Mouse (Mus musculus): ENCODE measurements around the gene Nkx1-1.

Nkx1-1 gene

DNA sequence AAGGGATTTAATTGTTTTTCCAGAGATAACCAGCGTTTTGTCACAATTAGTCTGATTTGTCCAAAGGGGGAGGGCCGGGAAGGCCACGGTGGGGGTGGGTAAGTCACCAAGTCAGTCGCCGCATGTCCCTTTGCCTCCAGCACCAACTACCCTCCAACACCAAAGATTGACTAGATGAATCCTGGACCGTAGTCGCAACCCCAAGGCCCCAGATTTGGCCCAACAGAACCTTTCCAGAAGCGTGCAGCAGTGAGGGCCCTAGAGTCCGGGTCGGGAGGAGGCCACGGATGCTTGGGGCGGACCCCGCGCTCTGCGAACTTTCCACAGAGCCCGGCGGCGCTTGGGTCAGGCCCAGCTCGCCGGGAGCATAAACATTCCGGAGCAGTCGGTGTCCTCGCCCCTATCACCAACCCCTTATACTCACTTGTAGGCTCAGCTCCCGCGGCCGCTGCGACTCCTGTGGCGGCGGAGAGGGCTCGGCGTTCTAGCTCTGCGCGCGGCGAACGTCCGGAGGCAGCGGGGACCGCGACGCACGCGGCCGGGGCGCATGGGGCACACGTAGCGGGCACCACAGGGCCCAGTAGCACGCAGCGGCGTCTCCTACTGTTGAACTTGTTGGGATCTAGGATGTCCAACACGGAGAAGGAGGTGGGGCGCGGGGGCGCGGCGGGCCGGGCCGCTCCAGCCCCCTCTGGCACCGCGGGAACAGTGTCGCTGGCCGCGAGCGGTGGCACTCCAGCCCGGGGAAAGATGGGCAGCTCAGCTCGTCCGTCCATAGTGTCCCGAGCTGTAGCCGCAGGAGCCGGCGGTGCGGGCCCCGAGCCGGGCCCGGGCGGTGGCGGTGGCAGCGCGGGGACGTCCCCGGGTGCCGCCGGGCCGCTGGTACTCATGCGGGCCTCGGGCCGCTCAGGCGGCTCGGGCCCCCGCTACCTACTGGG lies at the start of gene Nkx1-1:
Nkx1-1 (minus strand) TSS at position 776 of the 938 bp plus-strand sequence.
- no peak for DNase-seq (ENCODE audit: low read depth in 1 of 2, low spot score in 2 of 2)

- no peak for DNase-seq (ENCODE audit: low read depth in 1 of 2, low spot score in 2 of 2)
Measured at GRCm38 (mm10) chr5:33481318-33481685, 47.5 kb upstream of the Nkx1-1 start.

DNA sequence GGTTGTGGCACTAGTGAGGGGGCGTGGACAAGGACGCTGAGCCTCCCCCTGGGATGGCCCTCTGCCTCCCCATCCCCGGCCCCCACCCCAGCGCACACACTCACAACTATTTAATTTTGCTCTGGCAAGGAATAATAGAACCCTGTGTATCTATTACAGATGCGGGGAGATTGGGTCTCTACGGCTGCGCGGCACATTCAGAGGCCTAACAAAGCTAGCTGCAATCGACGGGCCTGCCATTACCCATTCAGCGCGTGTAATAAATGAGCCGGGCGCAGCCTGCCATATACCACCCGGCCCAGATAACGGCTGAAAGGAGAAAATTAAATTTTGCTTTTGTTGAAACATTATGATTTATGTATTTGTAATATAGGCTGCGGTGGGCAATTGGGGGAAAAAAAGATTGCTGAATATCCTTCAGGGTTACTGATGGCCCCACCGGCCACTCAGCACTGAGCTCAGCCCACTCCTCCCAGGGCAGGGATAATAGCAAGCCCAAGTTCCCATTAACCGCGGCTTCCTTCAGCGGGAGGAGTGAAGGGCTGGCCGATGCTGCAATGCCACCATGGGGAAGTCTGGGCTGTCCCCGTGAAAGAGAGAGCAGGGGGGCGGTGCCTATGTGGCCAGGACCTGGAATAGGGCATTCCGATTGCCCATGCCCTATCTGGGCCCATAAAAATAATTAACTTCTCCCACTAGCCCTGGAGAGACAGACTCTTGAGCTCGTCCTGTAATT lies 47.0 kb upstream of the Nkx1-1 start:
- no peak for DNase-seq (ENCODE audit: low read depth in 1 of 2, low spot score in 2 of 2)

GRCm38 (mm10) chr5:33465464-33465863 lies 31.7 kb upstream of the Nkx1-1 start:
- DNase-seq (ENCODE audit: low read depth in 1 of 2, low spot score in 2 of 2) = no peak

DNA sequence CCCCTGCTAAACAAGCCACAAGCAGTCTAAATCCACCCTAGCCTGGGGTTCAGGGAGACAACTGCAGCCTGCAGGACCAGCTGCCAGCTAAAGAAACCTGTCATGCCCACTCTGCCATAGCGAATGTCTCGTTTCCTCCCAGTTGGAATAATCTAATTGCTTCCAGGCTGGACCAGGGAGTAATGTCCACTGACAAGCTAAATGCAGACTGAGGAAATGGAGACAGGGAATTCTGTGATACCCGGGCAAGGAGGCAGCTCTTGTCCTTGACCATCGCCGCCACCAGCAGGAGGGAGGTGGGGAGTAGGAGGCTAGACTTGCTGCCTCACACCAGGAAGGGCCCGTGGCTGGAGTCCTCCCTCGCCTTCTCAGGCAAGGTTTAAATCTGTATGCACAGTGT lies 30.6 kb upstream of the Nkx1-1 start:
- no peak for DNase-seq (ENCODE audit: low read depth in 1 of 2, low spot score in 2 of 2)

DNA sequence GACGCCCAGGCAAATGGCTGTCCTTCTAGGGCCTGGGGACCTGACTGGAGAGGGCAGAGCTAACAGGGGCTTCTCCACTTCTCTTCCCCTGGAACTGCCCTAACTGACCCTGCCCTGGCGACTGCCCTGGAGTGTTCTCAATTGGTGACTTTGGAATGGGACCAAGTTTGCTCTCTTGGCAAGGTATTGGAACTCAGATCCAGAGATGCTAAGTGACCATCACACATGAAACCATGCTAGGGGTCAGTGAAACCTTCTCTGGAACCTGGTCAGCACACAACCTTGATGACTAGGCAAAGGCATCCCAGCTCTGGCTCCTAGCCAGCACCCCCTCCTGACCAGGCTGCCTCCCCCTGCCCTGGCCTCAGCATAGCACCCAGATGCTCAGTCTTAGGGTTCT lies 25.3 kb upstream of the Nkx1-1 start:
- no peak for DNase-seq (ENCODE audit: low read depth in 1 of 2, low spot score in 2 of 2)

DNA sequence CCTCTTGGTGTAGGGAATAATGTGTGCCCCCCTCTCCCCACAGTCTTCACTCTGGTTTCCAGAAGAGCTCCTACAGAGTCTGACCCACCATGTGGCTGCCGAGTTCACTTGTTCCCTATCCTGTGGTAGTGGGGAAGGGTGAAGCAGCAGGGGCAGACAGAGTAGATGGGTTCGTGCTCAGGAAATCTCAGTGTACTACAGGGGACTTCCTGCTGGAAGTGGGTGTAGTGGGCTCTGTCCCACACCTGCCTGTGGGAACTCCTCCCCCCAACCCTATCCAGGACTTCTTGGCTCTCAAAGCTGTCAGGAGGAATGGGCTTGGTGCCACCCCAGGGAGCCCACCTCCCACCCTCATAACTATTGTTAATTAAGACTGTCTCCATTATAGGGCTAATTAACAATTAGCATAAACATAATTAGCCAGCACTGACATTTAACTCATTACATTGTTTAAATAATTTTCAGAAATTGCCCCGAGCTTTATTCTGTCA lies 24.4 kb upstream of the Nkx1-1 start:
- no peak for DNase-seq (ENCODE audit: low read depth in 1 of 2, low spot score in 2 of 2)

- DNase-seq (ENCODE audit: low read depth in 1 of 2, low spot score in 2 of 2) = no peak
Measured at GRCm38 (mm10) chr5:33455737-33456136, 22.0 kb upstream of the Nkx1-1 start.

GRCm38 (mm10) chr5:33443794-33444193 lies 10.0 kb upstream of the Nkx1-1 start:
- DNase-seq (ENCODE audit: low read depth in 1 of 2, low spot score in 2 of 2) = no peak

GRCm38 (mm10) chr5:33442927-33443710 lies 9.3 kb upstream of the Nkx1-1 start:
- DNase-seq (ENCODE audit: low read depth in 1 of 2, low spot score in 2 of 2) = no peak

DNA sequence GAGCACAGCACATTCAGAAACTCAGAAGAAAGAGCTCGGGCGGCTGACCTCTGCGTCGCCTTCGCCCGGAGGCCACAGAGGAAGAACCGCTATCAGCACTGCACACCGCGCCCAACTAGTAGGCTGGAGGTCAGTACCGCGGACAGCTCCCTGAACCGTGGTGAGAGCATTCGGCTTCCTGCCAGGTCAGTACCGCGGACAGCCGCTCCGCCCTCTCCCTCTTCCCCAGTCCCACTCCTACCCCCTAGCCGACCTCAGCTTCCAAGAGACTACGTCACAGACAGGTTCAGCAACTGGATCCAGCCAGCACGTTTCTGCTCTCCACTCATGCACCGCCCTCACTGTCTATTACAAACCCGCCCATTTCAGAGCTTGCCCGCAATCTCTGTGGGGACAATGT lies 4.4 kb upstream of the Nkx1-1 start:
- peak; percentile 55 to 67 for DNase-seq (ENCODE audit: low read depth in 1 of 2, low spot score in 2 of 2)

GRCm38 (mm10) chr5:33435941-33436340 lies 2.2 kb upstream of the Nkx1-1 start:
- no peak for DNase-seq (ENCODE audit: low read depth in 1 of 2, low spot score in 2 of 2)

DNA sequence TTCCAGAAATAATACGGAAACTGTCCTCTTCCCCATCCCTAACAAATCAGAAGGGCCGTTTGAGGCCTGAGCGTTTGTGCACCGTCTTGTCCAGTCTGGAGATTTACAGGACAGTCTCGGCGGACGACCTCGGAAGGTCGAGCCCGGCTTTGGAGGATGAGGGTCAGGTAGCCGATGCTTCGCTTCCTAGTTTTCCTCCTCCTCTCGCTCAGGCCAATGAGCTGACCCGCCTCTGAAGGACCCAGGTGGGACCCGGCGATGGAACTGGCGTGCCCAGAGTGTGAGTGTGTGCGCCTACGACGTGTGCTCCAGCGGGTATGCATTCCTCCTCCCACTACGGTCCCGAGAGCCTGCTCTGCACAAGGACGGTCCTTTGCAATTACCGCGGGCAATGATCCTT lies 1.4 kb upstream of the Nkx1-1 start:
- DNase-seq (ENCODE audit: low read depth in 1 of 2, low spot score in 2 of 2) = no peak

GRCm38 (mm10) chr5:33434141-33434780 lies 485 bp upstream of the Nkx1-1 start:
- DNase-seq (ENCODE audit: low read depth in 1 of 2, low spot score in 2 of 2) = no peak

DNA sequence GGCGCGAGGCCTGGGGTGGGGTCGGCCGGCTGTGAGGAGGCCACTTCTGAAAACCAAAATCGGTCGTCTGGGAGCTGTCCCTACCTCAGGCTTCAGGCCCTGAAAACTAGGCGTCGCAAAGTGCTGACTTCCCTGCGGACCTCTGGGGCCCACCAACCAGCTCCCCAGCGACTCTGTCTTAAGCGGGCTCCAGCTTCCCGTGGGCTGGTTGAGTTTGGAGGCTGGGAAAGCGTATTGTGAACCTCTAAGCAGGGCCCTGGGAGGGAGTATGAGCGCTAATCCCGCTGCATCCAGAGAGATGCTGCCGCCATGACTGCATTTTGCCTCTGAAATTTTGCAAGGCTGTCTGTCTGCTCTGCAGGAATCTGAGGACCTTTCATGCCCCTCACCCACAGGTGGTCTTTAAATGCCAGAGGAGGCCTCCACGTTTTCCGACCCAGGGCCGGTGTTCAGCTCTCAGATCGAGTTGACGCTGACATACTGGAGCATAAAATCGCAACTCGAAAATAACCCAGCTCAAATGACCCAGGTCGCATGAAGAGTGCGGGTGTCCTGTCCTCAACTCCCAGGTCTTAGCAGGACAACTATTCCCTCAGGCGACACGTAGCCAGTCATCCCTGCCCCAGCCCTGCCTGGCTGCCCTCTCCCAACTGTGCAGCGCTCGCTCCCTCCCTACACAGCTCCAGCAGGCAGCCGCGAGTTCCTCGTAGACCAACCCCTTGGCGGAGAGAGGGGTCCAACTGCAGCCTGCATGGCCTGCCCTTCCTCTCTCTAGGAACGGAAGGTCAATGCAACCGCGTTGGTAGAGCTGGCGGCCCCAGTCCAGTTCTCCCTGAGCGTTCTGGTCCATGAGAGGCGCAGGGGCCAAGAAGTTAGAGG lies 1.5 kb downstream of the Nkx1-1 start:
- no peak for DNase-seq (ENCODE audit: low read depth in 1 of 2, low spot score in 2 of 2)

GRCm38 (mm10) chr5:33431173-33432005 lies 2.4 kb downstream of the Nkx1-1 start:
- no peak for DNase-seq (ENCODE audit: low read depth in 1 of 2, low spot score in 2 of 2)

DNA sequence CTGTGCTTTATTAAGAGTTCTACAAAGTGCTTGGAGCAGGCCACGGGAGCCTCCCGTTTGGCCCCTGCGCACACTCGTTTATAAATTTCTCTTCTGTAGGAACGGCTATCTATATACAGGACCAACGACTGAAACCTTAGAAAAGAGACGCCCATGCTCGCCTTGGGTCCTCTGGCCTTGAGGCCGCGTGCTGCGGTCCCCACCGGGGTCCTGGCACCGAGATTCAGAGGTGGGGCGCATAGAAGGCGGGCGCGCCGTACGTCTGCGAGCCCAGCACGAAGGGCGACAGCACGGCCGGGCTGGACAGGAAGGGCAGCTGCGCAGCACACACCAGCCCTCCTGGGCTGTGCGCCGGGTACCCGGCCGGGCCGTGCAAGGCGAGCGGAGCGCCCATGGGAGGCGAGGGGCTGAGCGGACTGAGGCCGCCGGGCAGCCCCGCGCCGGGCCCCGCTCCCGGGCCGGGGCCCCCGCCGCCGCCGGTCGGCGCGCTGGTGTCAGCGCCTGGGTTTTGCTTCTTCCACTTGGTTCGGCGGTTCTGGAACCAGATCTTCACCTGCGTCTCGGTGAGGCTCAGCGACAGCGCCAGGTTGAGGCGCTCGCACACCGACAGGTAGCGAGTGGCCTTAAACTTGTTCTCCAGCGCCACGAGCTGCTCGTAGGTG lies 3.1 kb downstream of the Nkx1-1 start:
- no peak for DNase-seq (ENCODE audit: low read depth in 1 of 2, low spot score in 2 of 2)

DNA sequence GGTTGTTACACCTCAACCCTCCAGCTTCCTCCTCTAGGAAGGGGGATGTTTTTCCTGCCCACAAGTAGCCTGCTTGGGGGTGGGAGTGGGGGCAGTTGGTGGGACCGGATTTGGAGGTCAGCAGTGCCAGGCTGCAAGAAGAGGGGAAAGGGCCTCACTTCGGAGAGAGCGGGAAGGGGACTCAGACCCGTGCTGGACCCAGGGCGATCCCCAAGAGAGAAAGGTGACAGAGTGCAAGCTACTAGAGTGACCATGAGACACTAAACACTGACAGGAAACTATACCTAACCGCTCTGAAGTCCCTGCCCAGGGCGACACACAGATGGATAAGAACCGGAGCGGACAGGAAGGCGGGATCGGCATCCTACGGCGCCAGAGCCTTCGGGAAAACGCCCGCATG lies 3.7 kb downstream of the Nkx1-1 start:
- DNase-seq (ENCODE audit: low read depth in 1 of 2, low spot score in 2 of 2) = no peak

Data from monocyte, adult 2 months (primary cell).